Mouse (Mus musculus) liver, adult 2 months (tissue): Measurements from ENCODE around the gene Macrod1.
"Not testable (repeated sequence)": the region's sequence is repeated elsewhere in the genome, so short reads cannot be mapped to it uniquely, and the experiment has no call there.

Experiments
- CTCF ChIP-seq: fragments of 200-500 bp; IDR thresholded peaks from 2 replicates; pipeline ENCODE4 v1.5.1; 2011; ENCODE audit warnings: low read depth, low read length, control low read depth
- POLR2A ChIP-seq: fragments of 200-500 bp; IDR thresholded peaks from 2 replicates; pipeline ENCODE4 v1.6.1; 2011; ENCODE audit warnings: low read length, control low read depth; ENCODE audit not compliant: insufficient read depth; ENCODE audit errors: extremely low read depth

- not testable (repeated sequence) for TF ChIP-seq CTCF, POLR2A
Measured at GRCm38 (mm10) chr19:7053382-7053781, 3.2 kb upstream of the Macrod1 start.
